Mouse (Mus musculus) lung, adult 2 months (tissue): Measurements from ENCODE around the gene Zfp60.

ENCODE experiments used
- CTCF ChIP-seq: fragments of 200-500 bp; IDR thresholded peaks from 2 replicates; pipeline ENCODE4 v1.5.1; 2011; ENCODE audit warnings: mild to moderate bottlenecking, low read length, control low read depth; ENCODE audit not compliant: insufficient read depth
- POLR2A ChIP-seq: fragments of 200-500 bp; IDR thresholded peaks from 2 replicates; pipeline ENCODE4 v1.6.1; 2011; ENCODE audit warnings: low read depth, mild to moderate bottlenecking, control low read depth, low read length, borderline replicate concordance; ENCODE audit errors: extremely low read depth

DNA sequence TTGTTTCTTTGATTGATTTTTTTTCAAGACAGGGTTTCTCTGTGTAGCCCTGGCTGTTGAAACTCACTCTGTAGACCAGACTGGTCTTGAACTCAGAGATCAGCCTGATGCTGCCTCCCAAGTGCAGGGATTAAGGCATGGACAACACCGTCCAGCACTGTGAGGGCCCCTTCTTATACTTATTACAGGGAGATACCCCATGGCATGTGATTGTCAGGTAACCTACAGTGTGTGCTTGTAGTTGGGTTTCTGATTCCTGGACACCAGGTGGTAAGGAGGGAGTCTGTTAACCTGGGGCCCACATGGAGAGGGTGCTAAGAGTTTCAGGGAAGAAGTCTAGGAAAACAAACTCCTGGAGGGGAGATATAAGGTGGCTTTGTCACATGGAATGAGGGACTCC, 44.1 kb upstream of the Zfp60 start:
- TF ChIP-seq CTCF = no peak
- no peak for TF ChIP-seq POLR2A
